17 mouse cellular contexts compared by ENCODE assay signal in genomic region chr14:25774100-25774499, GRCm38 (mm10). TPM values are rescaled to one million over a fixed set of nuclear protein-coding genes. Genes with fewer than 3 reads are reported as not detected.
DNase-seq lines count a peak whose midpoint lies in the region; ATAC-seq and TF ChIP-seq lines count a peak whose summit lies in the region.
"Had no signal": no experiment of that assay in that cellular context is flagged by ENCODE, and none has a peak within 500 bp of the region (broad histone marks: within the 10 kb centered on the region; RNA-seq: fewer than 3 reads in every experiment).

No protein-coding gene starts in this region.

- WGBS in heart, embryonic 13.5 days: 12% methylated on average over 5 of the region's 5 CpGs
- 11% methylated on average over 5 of the region's 5 CpGs for WGBS in heart, embryonic 12.5 days
- WGBS in midbrain, embryonic 10.5 days: 46% methylated on average over 5 of the region's 5 CpGs
- 51% methylated on average over 5 of the region's 5 CpGs for WGBS in midbrain, postnatal 0 days
- WGBS in stomach, embryonic 16.5 days: 22% methylated on average over 5 of the region's 5 CpGs

- no peak for DNase-seq in midbrain, embryonic 10.5 days (ENCODE audit: low spot score)
- DNase-seq in midbrain, postnatal 0 days (ENCODE audit: low spot score): no peak
- DNase-seq in liver: peak; percentile 47
- no peak for DNase-seq in B cell, adult 2 months
- DNase-seq in layer of hippocampus, adult 8-10 months (ENCODE audit: low spot score in 2 of 2): no peak
- DNase-seq: adrenal gland, postnatal 10 days; cerebellum, postnatal 10 days; lung, postnatal 10 days; retina, postnatal 1 day; spleen, adult 18-20 months had no signal

- no peak overlapping the region for H3K4me3 ChIP-seq in heart, embryonic 13.5 days
- H3K4me3 ChIP-seq in heart, embryonic 12.5 days: no peak overlapping the region
- H3K4me3 ChIP-seq in midbrain, embryonic 10.5 days: no peak overlapping the region
- no peak overlapping the region for H3K4me3 ChIP-seq in midbrain, postnatal 0 days (ENCODE audit: low read depth, low read length)
- H3K4me3 ChIP-seq in stomach, embryonic 16.5 days (replicated peaks; ENCODE audit: low read length): no peak overlapping the region
- H3K4me3 ChIP-seq: midbrain, embryonic 12.5 days; neural tube, embryonic 12.5 days had no signal

- no peaks in the 10 kb centered on the region for H3K9me3 ChIP-seq in heart, embryonic 13.5 days
- H3K9me3 ChIP-seq in heart, embryonic 12.5 days (replicated peaks): no peaks in the 10 kb centered on the region
- no peaks in the 10 kb centered on the region for H3K9me3 ChIP-seq in midbrain, embryonic 10.5 days (replicated peaks)
- H3K9me3 ChIP-seq in midbrain, postnatal 0 days (ENCODE audit: low read length): no peaks in the 10 kb centered on the region
- H3K9me3 ChIP-seq in stomach, embryonic 16.5 days (replicated peaks; ENCODE audit: control insufficient read depth, low read length): no peaks in the 10 kb centered on the region
- H3K9me3 ChIP-seq: midbrain, embryonic 12.5 days; neural tube, embryonic 12.5 days had no signal

- H3K4me1 ChIP-seq in heart, embryonic 13.5 days: peaks cover 45% of the 10 kb centered on the region
- peaks cover 48% of the 10 kb centered on the region for H3K4me1 ChIP-seq in heart, embryonic 12.5 days (replicated peaks)
- peaks cover 22% of the 10 kb centered on the region for H3K4me1 ChIP-seq in midbrain, embryonic 10.5 days
- H3K4me1 ChIP-seq in midbrain, postnatal 0 days (ENCODE audit: insufficient read depth, low read length): no peaks in the 10 kb centered on the region
- H3K4me1 ChIP-seq in stomach, embryonic 16.5 days (ENCODE audit: control insufficient read depth, insufficient read depth, low read length): peaks cover 28% of the 10 kb centered on the region

- H3K9ac ChIP-seq in heart, embryonic 13.5 days: peak overlapping the region; percentile 30; the same call in 1 of the 2 replicates
- no peak overlapping the region for H3K9ac ChIP-seq in heart, embryonic 12.5 days
- no peak overlapping the region for H3K9ac ChIP-seq in midbrain, postnatal 0 days (replicated peaks; ENCODE audit: low read length, poor library complexity, severe bottlenecking)
- H3K9ac ChIP-seq in stomach, embryonic 16.5 days (ENCODE audit: low read length): 0 out of 2 replicates have a peak overlapping the region, but pooled peaks have one; percentile 19
- H3K9ac ChIP-seq: midbrain, embryonic 12.5 days; neural tube, embryonic 12.5 days had no signal

- H3K4me2 ChIP-seq in heart, embryonic 13.5 days: no peak overlapping the region
- no peak overlapping the region for H3K4me2 ChIP-seq in heart, embryonic 12.5 days
- no peak overlapping the region for H3K4me2 ChIP-seq in midbrain, postnatal 0 days (ENCODE audit: low read depth, low read length, poor library complexity, severe bottlenecking)
- no peak overlapping the region for H3K4me2 ChIP-seq in stomach, embryonic 16.5 days (ENCODE audit: low read depth, low read length)
- H3K4me2 ChIP-seq: midbrain, embryonic 12.5 days; neural tube, embryonic 12.5 days had no signal

- no peaks in the 10 kb centered on the region for H3K27me3 ChIP-seq in heart, embryonic 13.5 days (replicated peaks)
- H3K27me3 ChIP-seq in heart, embryonic 12.5 days (replicated peaks): no peaks in the 10 kb centered on the region
- peaks cover 32% of the 10 kb centered on the region for H3K27me3 ChIP-seq in midbrain, embryonic 10.5 days (ENCODE audit: low read depth, poor library complexity, severe bottlenecking)
- H3K27me3 ChIP-seq in midbrain, postnatal 0 days (ENCODE audit: insufficient read depth, low read length): peaks cover 1% of the 10 kb centered on the region; the same call in 1 of the 2 replicates
- no peaks in the 10 kb centered on the region for H3K27me3 ChIP-seq in stomach, embryonic 16.5 days (ENCODE audit: control insufficient read depth, insufficient read depth, low read length)
- H3K27me3 ChIP-seq: neural tube, embryonic 12.5 days had no signal

- no peaks in the 10 kb centered on the region for H3K36me3 ChIP-seq in heart, embryonic 13.5 days
- H3K36me3 ChIP-seq in heart, embryonic 12.5 days: no peaks in the 10 kb centered on the region
- no peaks in the 10 kb centered on the region for H3K36me3 ChIP-seq in midbrain, embryonic 10.5 days
- H3K36me3 ChIP-seq in midbrain, postnatal 0 days (ENCODE audit: insufficient read depth, low read length): no peaks in the 10 kb centered on the region
- no peaks in the 10 kb centered on the region for H3K36me3 ChIP-seq in stomach, embryonic 16.5 days (ENCODE audit: control insufficient read depth, insufficient read depth, low read length)
- H3K36me3 ChIP-seq: midbrain, embryonic 12.5 days; neural tube, embryonic 12.5 days had no signal

- H3K27ac ChIP-seq in heart, embryonic 13.5 days (replicated peaks): peak overlapping the region; percentile 13; the same call in 1 of the 2 replicates
- H3K27ac ChIP-seq in heart, embryonic 12.5 days (ENCODE audit: poor library complexity, severe bottlenecking): no peak overlapping the region
- 0 out of 2 replicates have a peak overlapping the region, but pooled peaks have one; percentile 10 for H3K27ac ChIP-seq in midbrain, embryonic 10.5 days (replicated peaks)
- H3K27ac ChIP-seq in midbrain, postnatal 0 days (ENCODE audit: low read depth, low read length): no peak overlapping the region
- H3K27ac ChIP-seq in stomach, embryonic 16.5 days (ENCODE audit: low read length): no peak overlapping the region
- H3K27ac ChIP-seq: midbrain, embryonic 12.5 days; neural tube, embryonic 12.5 days had no signal

- no peak for TF ChIP-seq CTCF in midbrain, postnatal 0 days (IDR thresholded peaks at IDR 0.05)

- ATAC-seq in heart, embryonic 13.5 days (ENCODE audit: extremely low read depth, insufficient number of reproducible peaks, low FRiP score, low TSS enrichment): no peak
- no peak for ATAC-seq in heart, embryonic 12.5 days (ENCODE audit: insufficient number of reproducible peaks, low FRiP score)
- ATAC-seq in midbrain, postnatal 0 days (ENCODE audit: low FRiP score): no peak
- ATAC-seq in stomach, embryonic 16.5 days (ENCODE audit: insufficient read depth, low FRiP score): no peak
- ATAC-seq: forebrain, embryonic 16.5 days; inflammation-experienced regulatory T-cells, adult 6 months had no signal

RNA-seq across cellular contexts. Expression of gene Zcchc24, which starts 5.3 kb away (rescaled TPM):
- 20.8 and 22.6 TPM in 2 replicates for polyA plus RNA-seq in heart, embryonic 13.5 days (2015; fragmentation: Nextera tagmentation; extraction: Ambion mirVana)
- 30.4 and 31.9 TPM in 2 replicates for polyA plus RNA-seq in heart, embryonic 12.5 days (2016; fragmentation: Nextera tagmentation; extraction: Ambion mirVana)
- polyA plus RNA-seq in midbrain, embryonic 10.5 days (2016; fragmentation: Nextera tagmentation; extraction: Ambion mirVana): 6.4 and 9.9 TPM in 2 replicates
- 28.3 and 34.3 TPM in 2 replicates for total RNA-seq in midbrain, postnatal 0 days (2014; rRNA removed)
- polyA plus RNA-seq in midbrain, postnatal 0 days (2015; fragmentation: Nextera tagmentation; extraction: Ambion mirVana): 13.9 and 15.3 TPM in 2 replicates
- polyA plus RNA-seq in stomach, embryonic 16.5 days (2015; fragmentation: Nextera tagmentation; extraction: Ambion mirVana): 15.3 and 17.1 TPM in 2 replicates
- total RNA-seq in layer of hippocampus, adult 8-10 months (2022): 10 to 100 TPM; 60.5 to 69.2 (median 63.8) TPM

Comparison
In these comparisons a context has a peak if more than half of its experiments do, and no peak if none do; other contexts are left out.
1. H3K27ac ChIP-seq: peak in heart, embryonic 13.5 days (single experiment) and midbrain, embryonic 10.5 days (single experiment); none in heart, embryonic 12.5 days (single experiment), midbrain, postnatal 0 days (single experiment) and stomach, embryonic 16.5 days (single experiment).
2. H3K9ac ChIP-seq: peak in heart, embryonic 13.5 days (single experiment) and stomach, embryonic 16.5 days (single experiment); none in heart, embryonic 12.5 days (single experiment) and midbrain, postnatal 0 days (single experiment).